Comparison of ENCODE assay signal across 19 mouse cellular contexts in the genomic region with DNA sequence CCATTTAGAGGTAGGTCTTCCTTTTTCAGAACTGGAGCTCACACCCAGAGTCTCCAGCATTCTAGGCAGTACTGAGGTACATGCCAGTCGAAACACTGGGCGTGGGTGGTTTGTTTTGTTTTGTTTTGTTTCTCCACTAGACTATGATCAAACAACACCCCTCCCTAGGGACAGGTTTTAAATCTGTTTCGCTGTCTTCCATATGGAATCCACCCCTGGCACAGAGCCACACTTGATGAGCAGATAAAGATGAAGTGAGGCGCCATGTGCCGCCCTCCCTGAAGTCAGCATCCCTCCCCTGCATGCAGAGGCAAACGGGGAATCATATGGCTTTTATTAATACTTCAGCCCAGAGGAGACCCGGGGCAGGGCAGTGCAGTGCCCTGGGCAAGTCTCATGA. TPM values are rescaled to one million over a fixed set of nuclear protein-coding genes. Genes with fewer than 3 reads are reported as not detected.
DNase-seq lines count a peak whose midpoint lies in the region; TF ChIP-seq lines count a peak whose summit lies in the region.
"Had no signal": no experiment of that assay in that cellular context is flagged by ENCODE, and none has a peak within 500 bp of the region (broad histone marks: within the 10 kb centered on the region; RNA-seq: fewer than 3 reads in every experiment).

No protein-coding gene starts in this region.

- DNase-seq in layer of hippocampus, adult 2 months (ENCODE audit: low spot score in 2 of 2): peak; percentile 31 to 36
- DNase-seq in layer of hippocampus, adult 9-10 months (ENCODE audit: low spot score): no peak
- DNase-seq in ES-E14 (ENCODE audit: low read depth, low spot score): no peak
- DNase-seq in embryonic facial prominence, embryonic 10.5 days (ENCODE audit: low spot score): peak; percentile 28
- peak; percentile 61 to 68 for DNase-seq in right cerebral cortex, postnatal 10 days (ENCODE audit: low spot score in 2 of 2)
- no peak for DNase-seq in adrenal gland, postnatal 4 days (ENCODE audit: low spot score in 2 of 2)
- DNase-seq in c-Kit-positive CD71-positive TER-119-positive erythroid progenitor cells, embryonic 14.5 days (ENCODE audit: low spot score): no peak
- DNase-seq: cerebellum, adult 9-11 months; heart, postnatal 36 days; retina, postnatal 1 day; thymus, adult 18-20 months had no signal

- H3K27me3 ChIP-seq in embryonic facial prominence, embryonic 10.5 days (replicated peaks; ENCODE audit: low read depth, poor library complexity, severe bottlenecking): peaks cover 28% of the 10 kb centered on the region

- in situ Hi-C loops in ES-E14 (cut with MboI; ENCODE audit: low sequenced_read_pairs in 2 of 2, unreplicated experiment in 2 of 2): no loop called here

- H3K9ac ChIP-seq in ES-E14 (ENCODE audit: insufficient read depth, low read depth, low read length, poor library complexity, severe bottlenecking): 0 out of 2 replicates have a peak overlapping the region, but pooled peaks have one; percentile 2
- H3K9ac ChIP-seq: embryonic facial prominence, embryonic 13.5 days; neural tube, embryonic 12.5 days had no signal

- 53% methylated on average over 7 of the region's 7 CpGs for WGBS in embryonic facial prominence, embryonic 10.5 days

- H3K9me3 ChIP-seq in ES-E14 (ENCODE audit: control insufficient read depth, insufficient read depth, low read depth, low read length): no peaks in the 10 kb centered on the region
- H3K9me3 ChIP-seq in embryonic facial prominence, embryonic 10.5 days: no peaks in the 10 kb centered on the region
- H3K9me3 ChIP-seq: embryonic facial prominence, embryonic 13.5 days; midbrain, embryonic 10.5 days; neural tube, embryonic 12.5 days had no signal

- H3K27ac ChIP-seq in layer of hippocampus, adult 2 months: no peak overlapping the region
- no peak overlapping the region for H3K27ac ChIP-seq in ES-E14 (ENCODE audit: insufficient read depth, low read depth, low read length, poor library complexity, severe bottlenecking)
- H3K27ac ChIP-seq in embryonic facial prominence, embryonic 10.5 days (replicated peaks): no peak overlapping the region
- H3K27ac ChIP-seq: embryonic facial prominence, embryonic 13.5 days; kidney, postnatal 0 days; midbrain, embryonic 10.5 days; neural tube, embryonic 12.5 days had no signal

- H3K4me3 ChIP-seq in layer of hippocampus, adult 2 months: no peak overlapping the region
- H3K4me3 ChIP-seq in ES-E14 (ENCODE audit: insufficient read depth in 1 of 2, low read depth in 1 of 2, low read length in 2 of 2, poor library complexity in 1 of 2, severe bottlenecking in 1 of 2): no peak overlapping the region
- no peak overlapping the region for H3K4me3 ChIP-seq in embryonic facial prominence, embryonic 10.5 days
- H3K4me3 ChIP-seq: embryonic facial prominence, embryonic 13.5 days; midbrain, embryonic 10.5 days; neural tube, embryonic 12.5 days had no signal

- TF ChIP-seq CTCF in layer of hippocampus, adult 2 months (conservative IDR thresholded peaks at IDR 0.05): no peak

- no peaks in the 10 kb centered on the region for H3K36me3 ChIP-seq in ES-E14 (ENCODE audit: control insufficient read depth, insufficient read depth, low read length, poor library complexity, severe bottlenecking)
- no peaks in the 10 kb centered on the region for H3K36me3 ChIP-seq in embryonic facial prominence, embryonic 10.5 days (replicated peaks)
- H3K36me3 ChIP-seq: embryonic facial prominence, embryonic 13.5 days; midbrain, embryonic 10.5 days; neural tube, embryonic 12.5 days had no signal

- peaks cover 0 to 12% of the 10 kb centered on the region in 2 experiments; a peak in 1 of 4 replicates for H3K4me1 ChIP-seq in ES-E14 (ENCODE audit: control insufficient read depth in 2 of 2, insufficient read depth in 2 of 2, low read length in 2 of 2, poor library complexity in 1 of 2)
- H3K4me1 ChIP-seq in embryonic facial prominence, embryonic 10.5 days: peaks cover 20% of the 10 kb centered on the region

TF ChIP-seq in ES-E14, 5 proteins besides CTCF, POLR2A, EP300 and RAD21:
- TF ChIP-seq ZNF384 (IDR thresholded peaks at IDR 0.05; ENCODE audit: low read depth, low read length): no peak
- TF ChIP-seq HCFC1 (IDR thresholded peaks at IDR 0.05; ENCODE audit: borderline replicate concordance, insufficient read depth, low read length): no peak
- no peak for TF ChIP-seq ZC3H11A (IDR thresholded peaks at IDR 0.05; ENCODE audit: borderline replicate concordance, low read depth, low read length)
- no peak for TF ChIP-seq CHD2 (IDR thresholded peaks at IDR 0.05; ENCODE audit: low read depth, low read length)
- TF ChIP-seq MAFK (IDR thresholded peaks at IDR 0.05; ENCODE audit: insufficient read depth, low read depth, low read length): no peak

RNA-seq across cellular contexts. Expression of a gene that starts 17.8 kb away (rescaled TPM):
- under 1 TPM; 0.25 to 0.64 TPM for total RNA-seq in layer of hippocampus, adult 2 months (2021)
- total RNA-seq in ES-E14 (2012; rRNA removed): 0.04 and 1.0 TPM in 2 replicates
- 0.05 TPM in 1 of 2 replicates, not detected in the other for polyA plus RNA-seq in embryonic facial prominence, embryonic 10.5 days (2016; fragmentation: Nextera tagmentation; extraction: Ambion mirVana)
- 1 to 10 TPM in 1 of 2 experiments, under 1 TPM in 1; 0.99 to 1.3 TPM for total RNA-seq in adrenal gland, postnatal 4 days (2021)
- total RNA-seq: gastrocnemius, adult 18-20 months; heart, postnatal 36 days had no signal
- polyA plus RNA-seq: forebrain, embryonic 11.5 days; midbrain, embryonic 10.5 days had no signal

RNA-seq across cellular contexts. Expression of a gene that starts 20.9 kb away (rescaled TPM):
- under 1 TPM in 1 of 2 experiments, not detected in 1; 0.25 TPM for total RNA-seq in layer of hippocampus, adult 2 months (2021)
- total RNA-seq in ES-E14 (2012; rRNA removed): 3.7 and 5.7 TPM in 2 replicates
- 10.5 and 13.5 TPM in 2 replicates for polyA plus RNA-seq in embryonic facial prominence, embryonic 10.5 days (2016; fragmentation: Nextera tagmentation; extraction: Ambion mirVana)
- 1 to 10 TPM in 1 of 2 experiments, not detected in 1; 2.4 TPM for total RNA-seq in adrenal gland, postnatal 4 days (2021)
- total RNA-seq: adrenal gland, adult 18-20 months; heart, postnatal 36 days had no signal

RNA-seq across cellular contexts. Expression of a gene that starts 21.4 kb away (rescaled TPM):
- total RNA-seq in layer of hippocampus, adult 2 months (2021): 1 to 10 TPM; 3.4 to 3.5 TPM
- 24.1 and 41.3 TPM in 2 replicates for total RNA-seq in ES-E14 (2012; rRNA removed)
- polyA plus RNA-seq in embryonic facial prominence, embryonic 10.5 days (2016; fragmentation: Nextera tagmentation; extraction: Ambion mirVana): 61.6 and 62.0 TPM in 2 replicates
- total RNA-seq in adrenal gland, postnatal 4 days (2021): 10 to 100 TPM; 20.0 to 22.4 TPM

RNA-seq across cellular contexts. Expression of a gene that starts 25.7 kb away (rescaled TPM):
- not detected for total RNA-seq in layer of hippocampus, adult 2 months (2021)
- 72.7 and 199 TPM in 2 replicates for total RNA-seq in ES-E14 (2012; rRNA removed)
- polyA plus RNA-seq in embryonic facial prominence, embryonic 10.5 days (2016; fragmentation: Nextera tagmentation; extraction: Ambion mirVana): 77.2 and 81.3 TPM in 2 replicates
- 10 to 100 TPM in 1 of 2 experiments, not detected in 1; 12.1 TPM for total RNA-seq in adrenal gland, postnatal 4 days (2021)
- total RNA-seq: adrenal gland, adult 18-20 months; gastrocnemius, adult 18-20 months; heart, postnatal 36 days; layer of hippocampus, postnatal 14 days had no signal

RNA-seq across cellular contexts. Expression of a gene that starts 27.5 kb away (rescaled TPM):
- total RNA-seq in layer of hippocampus, adult 2 months (2021): 1 to 10 TPM; 5.5 to 6.3 TPM
- total RNA-seq in ES-E14 (2012; rRNA removed): 101 and 138 TPM in 2 replicates
- 4.6 and 6.4 TPM in 2 replicates for polyA plus RNA-seq in embryonic facial prominence, embryonic 10.5 days (2016; fragmentation: Nextera tagmentation; extraction: Ambion mirVana)
- total RNA-seq in adrenal gland, postnatal 4 days (2021): 10 to 100 TPM; 53.2 to 53.8 TPM

Comparison
In these comparisons a context has a peak if more than half of its experiments do, and no peak if none do; other contexts are left out.
1. DNase-seq: peak in layer of hippocampus, adult 2 months (2 of 2), embryonic facial prominence, embryonic 10.5 days (single experiment) and right cerebral cortex, postnatal 10 days (2 of 2); none in layer of hippocampus, adult 9-10 months (single experiment), ES-E14 (single experiment), adrenal gland, postnatal 4 days (0 of 2) and c-Kit-positive CD71-positive TER-119-positive erythroid progenitor cells, embryonic 14.5 days (single experiment).